Mouse (Mus musculus) lung, postnatal 4 days (tissue): Measurements from ENCODE around the gene Bhlhe40.

Experiments
- DNase-seq, 2 experiments: peaks; one replicate each; pipeline ENCODE4 v3.0.0; 2021

Gene Bhlhe40

DNA sequence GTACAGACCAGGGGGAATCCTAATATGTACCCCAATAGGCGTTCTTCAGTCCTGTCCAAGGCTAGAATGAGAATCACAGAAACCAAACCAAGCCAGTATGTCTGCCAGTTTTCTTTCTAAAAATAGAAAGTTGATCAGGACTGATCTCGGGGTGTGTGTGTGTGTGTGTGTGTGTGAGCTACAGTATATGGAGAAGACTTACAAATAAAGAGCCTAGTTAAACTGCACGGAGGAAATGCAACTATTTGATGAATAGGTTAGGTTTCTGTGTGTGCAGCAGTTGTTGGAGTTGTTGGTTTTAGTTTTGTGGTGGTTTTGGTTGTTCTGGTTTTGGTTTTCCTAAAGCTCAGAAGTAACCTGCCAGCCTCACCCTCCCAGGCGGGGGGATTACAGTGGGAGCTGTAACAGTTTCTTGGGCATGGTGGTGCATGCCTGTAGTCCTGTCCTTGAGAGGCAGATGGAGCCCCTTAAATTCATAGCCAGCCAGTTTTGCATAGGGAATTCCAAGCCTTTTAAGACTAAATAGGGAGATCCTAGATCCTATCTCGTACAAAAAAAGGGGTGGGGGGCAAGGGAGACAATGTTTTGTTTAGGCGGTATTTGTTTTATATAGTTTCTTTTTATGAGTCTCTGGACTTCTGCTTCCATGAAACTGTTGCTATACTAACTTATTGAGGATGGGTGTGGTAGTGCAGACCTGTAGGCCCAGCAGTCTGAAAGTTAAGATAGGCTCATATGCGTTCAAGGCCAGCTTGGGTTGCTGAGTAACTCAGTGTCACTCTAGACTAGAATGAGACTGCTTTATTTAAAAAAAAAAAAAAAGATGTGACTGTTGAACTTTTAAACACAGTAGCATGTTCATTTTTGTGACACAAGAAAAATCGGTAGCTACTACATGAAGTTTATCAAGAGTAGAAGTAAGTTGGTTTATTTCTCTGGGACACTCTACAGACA is 3.1 kb downstream of the Bhlhe40 start:
- DNase-seq, result no peak

GRCm38 (mm10) chr6:108664533-108665150 is 4.2 kb downstream of the Bhlhe40 start:
- DNase-seq, result no peak

- no peak for DNase-seq
Observed at GRCm38 (mm10) chr6:108665587-108665986, 5.2 kb downstream of the Bhlhe40 start.

GRCm38 (mm10) chr6:108666648-108667488 is 6.4 kb downstream of the Bhlhe40 start:
- DNase-seq, result no peak

DNA sequence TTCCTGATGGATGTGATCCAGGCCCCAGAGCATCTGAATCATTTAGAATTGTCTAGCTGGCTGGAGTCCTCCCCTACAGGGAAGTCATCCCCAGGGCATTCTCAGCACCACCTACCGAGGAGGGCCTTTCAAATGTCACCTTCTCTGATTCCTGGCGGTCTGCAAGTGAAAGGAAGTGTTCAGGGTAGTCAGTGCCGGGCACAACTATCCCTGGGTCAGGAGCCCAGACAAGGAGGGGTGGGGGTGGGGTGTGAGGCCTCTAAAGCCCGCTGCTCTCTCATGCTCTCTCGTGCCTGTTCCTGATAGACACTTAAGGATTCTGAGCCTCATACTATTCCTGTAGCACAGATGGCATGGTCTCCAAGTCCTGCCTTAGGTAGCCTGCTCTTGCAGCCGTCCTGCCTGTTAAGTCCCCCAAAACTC is 7.2 kb downstream of the Bhlhe40 start:
- peak in 1 of 2 experiments; percentile 21 for DNase-seq

DNA sequence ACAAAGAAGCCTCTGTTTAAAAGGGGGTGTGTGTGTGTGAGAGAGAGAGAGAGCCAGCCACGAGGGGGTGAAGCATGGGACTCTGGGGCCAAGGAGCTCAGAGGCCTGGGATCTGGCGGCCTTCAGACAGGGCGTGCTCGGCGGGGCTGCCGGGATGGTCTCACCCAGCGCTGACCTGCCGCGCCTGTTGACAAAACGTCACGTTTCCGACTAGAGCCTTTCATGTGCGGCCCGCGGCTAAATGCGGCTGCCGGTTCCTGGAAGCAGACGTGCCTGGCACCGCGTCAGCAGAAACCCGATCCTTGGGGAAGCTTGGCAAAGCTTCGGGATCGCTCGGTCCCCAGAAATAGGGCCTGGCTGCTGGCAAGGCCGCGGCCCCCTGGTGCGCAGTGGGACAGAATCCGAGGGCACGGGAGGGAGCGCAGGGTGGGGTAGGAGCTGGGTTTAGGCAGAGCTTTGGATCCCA is 7.9 kb downstream of the Bhlhe40 start:
- peak; percentile 89 to 93 for DNase-seq

DNA sequence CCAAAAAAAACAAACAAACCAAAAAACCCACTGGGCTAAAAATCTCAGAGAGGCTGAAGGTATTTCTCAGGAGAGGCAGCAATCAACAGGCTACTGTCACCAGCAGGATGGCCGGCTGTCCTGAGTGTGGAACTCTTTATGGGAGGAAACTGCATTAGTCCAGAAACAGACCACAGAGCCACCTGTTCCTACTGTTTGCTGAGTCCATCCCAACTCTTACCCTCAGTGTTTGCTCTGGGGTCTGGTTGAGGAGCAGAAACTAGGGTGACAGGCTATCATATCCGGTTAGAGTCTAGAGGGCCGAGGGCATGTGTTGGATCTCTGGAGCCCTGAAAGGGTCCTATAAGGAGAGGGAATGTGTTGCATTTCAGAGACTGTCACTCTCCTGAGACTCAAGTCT is 9.8 kb downstream of the Bhlhe40 start:
- no peak for DNase-seq

DNA sequence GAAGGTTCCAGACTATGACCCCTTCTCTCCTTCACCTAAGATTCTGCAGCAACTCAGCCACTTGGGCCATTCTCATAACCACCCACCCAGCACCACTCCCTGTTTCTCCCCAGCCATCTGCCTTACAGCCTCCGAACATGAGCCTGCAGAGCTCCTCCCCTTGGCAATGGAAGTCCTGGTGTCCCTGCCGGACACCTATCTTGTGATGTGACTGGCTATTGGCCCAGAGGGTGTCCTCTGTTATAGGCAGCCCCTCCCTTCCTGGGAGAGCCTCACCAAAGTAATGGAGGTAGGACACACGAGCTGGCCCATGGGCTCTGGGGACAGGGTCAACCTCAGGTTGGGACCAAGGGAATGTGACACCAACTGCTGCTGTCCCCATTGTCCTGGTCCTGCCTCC is 10.4 kb downstream of the Bhlhe40 start:
- no peak for DNase-seq

- no peak for DNase-seq
Observed at GRCm38 (mm10) chr6:108672094-108672493, 11.7 kb downstream of the Bhlhe40 start.

GRCm38 (mm10) chr6:108674221-108674620 is 13.8 kb downstream of the Bhlhe40 start:
- DNase-seq, result no peak

GRCm38 (mm10) chr6:108676783-108677340 is 16.4 kb downstream of the Bhlhe40 start:
- DNase-seq, result no peak

DNA sequence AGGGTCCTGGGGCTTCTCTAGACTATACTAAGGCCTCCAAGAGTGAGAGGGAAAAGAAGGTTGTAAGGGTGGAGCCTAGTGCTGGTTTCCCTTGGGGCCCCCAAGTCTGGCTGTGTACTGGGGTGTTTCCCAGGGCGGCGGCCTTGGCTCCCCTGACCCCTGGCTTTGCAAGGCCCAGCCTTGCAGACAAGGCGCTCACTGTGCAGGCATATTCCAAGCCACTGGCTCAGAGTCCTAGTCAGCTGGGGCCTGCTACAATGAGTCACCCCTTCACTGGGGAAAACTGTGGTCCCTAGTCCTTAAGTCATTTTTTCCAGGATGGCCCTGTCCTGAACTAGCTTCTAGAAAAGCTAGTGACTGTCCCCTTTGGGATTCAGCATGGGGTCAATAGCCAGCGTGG is 17.3 kb downstream of the Bhlhe40 start:
- no peak for DNase-seq

GRCm38 (mm10) chr6:108678227-108678626 is 17.8 kb downstream of the Bhlhe40 start:
- DNase-seq, result no peak

DNA sequence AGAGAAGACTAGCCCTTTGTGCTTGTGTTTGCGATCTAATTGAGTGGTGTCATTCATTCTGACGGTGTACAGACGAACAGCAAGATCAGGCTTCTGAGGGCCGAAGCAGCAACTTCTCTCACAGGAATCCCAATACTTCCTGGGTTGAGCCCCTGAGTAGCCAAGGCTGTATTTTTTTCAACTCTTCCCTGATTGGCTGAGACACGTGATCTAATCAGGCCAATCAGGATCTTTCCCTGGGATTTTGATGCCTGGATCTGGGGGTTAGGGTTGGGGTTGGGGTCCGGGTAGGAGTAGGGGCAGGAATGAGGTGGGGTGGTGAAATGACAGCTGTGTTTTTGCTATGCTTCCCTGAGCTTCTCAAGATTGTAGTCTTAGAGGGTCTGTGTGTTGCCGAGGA is 20.1 kb downstream of the Bhlhe40 start:
- DNase-seq, result no peak

GRCm38 (mm10) chr6:108681084-108681483 is 20.7 kb downstream of the Bhlhe40 start:
- DNase-seq, result no peak

GRCm38 (mm10) chr6:108683140-108683539 is 22.7 kb downstream of the Bhlhe40 start:
- no peak for DNase-seq

GRCm38 (mm10) chr6:108684430-108684829 is 24.0 kb downstream of the Bhlhe40 start:
- DNase-seq, result no peak

DNA sequence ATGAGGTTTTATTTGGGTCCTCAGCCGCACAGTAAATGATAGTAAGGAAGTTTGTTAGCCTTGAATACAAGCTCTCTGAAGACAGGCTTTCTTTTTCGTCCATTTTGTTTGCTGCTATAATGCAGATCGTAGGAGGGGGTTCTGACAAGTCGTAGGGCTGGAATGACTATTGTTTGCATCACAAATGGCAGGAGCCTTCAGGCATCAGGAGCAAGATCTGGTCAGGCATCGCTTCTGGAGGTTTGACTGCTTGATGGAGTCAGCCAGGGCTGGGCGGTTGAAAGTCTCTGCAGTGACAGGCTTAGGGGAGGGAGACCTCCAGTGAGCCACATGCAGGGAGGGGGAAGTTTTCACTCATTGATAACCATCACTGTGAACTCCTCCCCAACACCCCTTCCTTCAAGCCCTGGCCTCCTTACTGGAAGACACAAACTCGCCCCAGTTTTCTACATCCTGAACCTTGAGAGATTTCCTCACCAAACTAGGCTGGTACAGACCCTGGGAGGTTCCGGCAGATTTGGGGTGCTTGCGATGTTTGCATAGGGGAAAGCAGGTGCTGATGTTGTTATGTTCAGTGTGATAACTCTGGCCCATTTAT is 25.4 kb downstream of the Bhlhe40 start:
- DNase-seq, result no peak

- no peak for DNase-seq
Observed at GRCm38 (mm10) chr6:108686930-108687329, 26.5 kb downstream of the Bhlhe40 start.

DNA sequence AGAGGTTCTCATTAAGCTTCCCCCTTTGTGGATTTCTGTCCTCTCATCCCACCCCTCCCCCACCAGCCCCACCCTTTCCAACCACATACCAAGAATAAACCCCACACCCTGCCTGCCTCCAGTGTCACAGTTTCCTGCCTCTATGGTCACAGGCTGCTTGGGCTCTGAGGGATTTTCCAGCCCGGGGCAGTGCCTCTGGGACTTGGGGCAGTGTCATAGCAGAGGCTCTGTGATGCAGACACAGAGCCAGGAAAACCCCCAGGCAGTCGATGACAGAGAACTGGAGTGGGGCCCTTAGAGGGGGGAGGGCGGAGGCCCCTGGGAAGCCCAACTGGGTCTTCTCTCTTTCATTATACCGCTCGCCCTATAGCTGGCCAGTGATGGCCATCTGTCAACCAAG is 27.9 kb downstream of the Bhlhe40 start:
- no peak for DNase-seq

GRCm38 (mm10) chr6:108692986-108693385 is 32.6 kb downstream of the Bhlhe40 start:
- no peak for DNase-seq
